Comparison of ENCODE assay signal across 9 mouse cellular contexts in genomic region chr15:96802034-96802728, GRCm38 (mm10).
DNase-seq lines count a peak whose midpoint lies in the region; ATAC-seq and TF ChIP-seq lines count a peak whose summit lies in the region.
"Had no signal": no experiment of that assay in that cellular context is flagged by ENCODE, and none has a peak within 500 bp of the region (broad histone marks: within the 10 kb centered on the region; RNA-seq: fewer than 3 reads in every experiment).

No protein-coding gene starts in this region.

- WGBS in heart, embryonic 14.5 days: 43% methylated on average over 9 of the region's 9 CpGs
- WGBS in lung, embryonic 15.5 days: 38% methylated on average over 9 of the region's 9 CpGs

- H3K9me3 ChIP-seq in heart, embryonic 14.5 days (ENCODE audit: control insufficient read depth, low read length): no peaks in the 10 kb centered on the region
- no peaks in the 10 kb centered on the region for H3K9me3 ChIP-seq in lung, embryonic 15.5 days

- no peak overlapping the region for H3K4me2 ChIP-seq in heart, embryonic 14.5 days (ENCODE audit: low read length)
- H3K4me2 ChIP-seq in lung, embryonic 15.5 days: no peak overlapping the region

- no peaks in the 10 kb centered on the region for H3K36me3 ChIP-seq in heart, embryonic 14.5 days (ENCODE audit: control insufficient read depth, insufficient read depth, low read length)
- no peaks in the 10 kb centered on the region for H3K36me3 ChIP-seq in lung, embryonic 15.5 days

- DNase-seq in urinary bladder, adult 18-20 months (ENCODE audit: low spot score in 2 of 2): peak; percentile 54 to 83
- no peak for DNase-seq in urinary bladder, postnatal 10 days (ENCODE audit: low spot score)
- no peak for DNase-seq in left cerebral cortex, adult 8-10 months (ENCODE audit: low spot score in 2 of 2)
- DNase-seq in layer of hippocampus, postnatal 25 days (ENCODE audit: extremely low spot score in 1 of 2, low spot score in 1 of 2): no peak
- no peak for DNase-seq in left cerebral cortex, adult 2 months (ENCODE audit: extremely low spot score in 1 of 2, low spot score in 2 of 2)
- DNase-seq in thymus, postnatal 4 days: no peak
- DNase-seq: thymus, adult 2 months had no signal

- no peak for TF ChIP-seq CTCF in left cerebral cortex, adult 2 months (IDR thresholded peaks at IDR 0.05)

- ATAC-seq in heart, embryonic 14.5 days (ENCODE audit: insufficient number of reproducible peaks, insufficient read depth, low FRiP score, low read depth): 0 out of 2 replicates have a peak, but pooled peaks have one; percentile 31
- peak; percentile 83; the same call in 1 of the 2 replicates for ATAC-seq in lung, embryonic 15.5 days (ENCODE audit: borderline replicate concordance, extremely low read depth, low FRiP score, low TSS enrichment)

- H3K27me3 ChIP-seq in heart, embryonic 14.5 days (ENCODE audit: control insufficient read depth, insufficient read depth, low read length): no peaks in the 10 kb centered on the region
- no peaks in the 10 kb centered on the region for H3K27me3 ChIP-seq in lung, embryonic 15.5 days

- H3K4me3 ChIP-seq in heart, embryonic 14.5 days (ENCODE audit: control insufficient read depth in 1 of 2, insufficient read depth in 1 of 2, low read depth in 1 of 2, low read length in 2 of 2): no peak overlapping the region
- no peak overlapping the region for H3K4me3 ChIP-seq in lung, embryonic 15.5 days
- H3K4me3 ChIP-seq in left cerebral cortex, adult 2 months: no peak overlapping the region

- H3K4me1 ChIP-seq in heart, embryonic 14.5 days (ENCODE audit: control insufficient read depth in 2 of 2, insufficient read depth in 2 of 2, low read length in 2 of 2): peaks cover 11 to 34% of the 10 kb centered on the region in 2 experiments
- peaks cover 33% of the 10 kb centered on the region for H3K4me1 ChIP-seq in lung, embryonic 15.5 days

- peak overlapping the region; percentile 79 to 81 for H3K27ac ChIP-seq in heart, embryonic 14.5 days (replicated peaks in 1 of 2; ENCODE audit: control insufficient read depth in 1 of 2, insufficient read depth in 1 of 2, low read depth in 2 of 2, low read length in 2 of 2)
- peak overlapping the region; percentile 57 for H3K27ac ChIP-seq in lung, embryonic 15.5 days
- H3K27ac ChIP-seq in left cerebral cortex, adult 2 months: no peak overlapping the region

- no peak overlapping the region for H3K9ac ChIP-seq in heart, embryonic 14.5 days (ENCODE audit: low read length)
- H3K9ac ChIP-seq in lung, embryonic 15.5 days: no peak overlapping the region

- intact Hi-C loops in left cerebral cortex, adult 2 months (cut with DNase I): no loop called here

Comparison
In these comparisons a context has a peak if more than half of its experiments do, and no peak if none do; other contexts are left out.
1. DNase-seq: peak in urinary bladder, adult 18-20 months (2 of 2); none in urinary bladder, postnatal 10 days (single experiment), left cerebral cortex, adult 8-10 months (0 of 2), layer of hippocampus, postnatal 25 days (0 of 2), left cerebral cortex, adult 2 months (0 of 2) and thymus, postnatal 4 days (single experiment).